ENCODE assay signal across 8 mouse cellular contexts in genomic region chr6:128010135-128010971, GRCm38 (mm10).
DNase-seq lines count a peak whose midpoint lies in the region; ATAC-seq and TF ChIP-seq lines count a peak whose summit lies in the region.

No protein-coding gene starts in this region.

- no peak for DNase-seq in heart, adult 2 months
- DNase-seq in cerebellum, postnatal 25 days = peak; percentile 69 to 72
- peak; percentile 76 for DNase-seq in embryonic facial prominence, embryonic 14.5 days (ENCODE audit: low spot score)
- DNase-seq in limb, embryonic 11.5 days (ENCODE audit: low spot score) = peak; percentile 68
- no peak for DNase-seq in liver, embryonic 11.5 days (ENCODE audit: low spot score)
- DNase-seq in spleen, postnatal 36 days (ENCODE audit: low spot score in 2 of 2) = no peak
- DNase-seq in kidney, adult 8-10 months = no peak

- intact Hi-C loops in heart, adult 2 months (cut with DNase I) = no loop called here

- TF ChIP-seq CTCF in heart, adult 2 months (IDR thresholded peaks at IDR 0.05) = no peak

- H3K27ac ChIP-seq in heart, embryonic 15.5 days = peak overlapping the region; percentile 29; the same call in 1 of the 2 replicates
- no peak overlapping the region for H3K27ac ChIP-seq in heart, adult 2 months
- peak overlapping the region; percentile 64 for H3K27ac ChIP-seq in embryonic facial prominence, embryonic 14.5 days (replicated peaks; ENCODE audit: low read depth, low read length)
- peak overlapping the region; percentile 86 for H3K27ac ChIP-seq in limb, embryonic 11.5 days (replicated peaks; ENCODE audit: low read depth, low read length)
- H3K27ac ChIP-seq in liver, embryonic 11.5 days (ENCODE audit: low read depth, low read length) = no peak overlapping the region

- no peaks in the 10 kb centered on the region for H3K9me3 ChIP-seq in heart, embryonic 15.5 days (replicated peaks)
- H3K9me3 ChIP-seq in embryonic facial prominence, embryonic 14.5 days (ENCODE audit: control insufficient read depth, low read length) = no peaks in the 10 kb centered on the region
- no peaks in the 10 kb centered on the region for H3K9me3 ChIP-seq in limb, embryonic 11.5 days (ENCODE audit: control insufficient read depth, low read length)
- no peaks in the 10 kb centered on the region for H3K9me3 ChIP-seq in liver, embryonic 11.5 days (ENCODE audit: control insufficient read depth, low read length)

- TF ChIP-seq POLR2A in heart, adult 2 months (IDR thresholded peaks at IDR 0.05; ENCODE audit: insufficient read depth, low read depth, low read length) = no peak

- H3K36me3 ChIP-seq in heart, embryonic 15.5 days = no peaks in the 10 kb centered on the region
- no peaks in the 10 kb centered on the region for H3K36me3 ChIP-seq in heart, adult 2 months (ENCODE audit: control insufficient read depth, insufficient read depth, low read length)
- H3K36me3 ChIP-seq in embryonic facial prominence, embryonic 14.5 days (ENCODE audit: control insufficient read depth, insufficient read depth, low read length) = no peaks in the 10 kb centered on the region
- no peaks in the 10 kb centered on the region for H3K36me3 ChIP-seq in limb, embryonic 11.5 days (ENCODE audit: control insufficient read depth, insufficient read depth, low read length)
- H3K36me3 ChIP-seq in liver, embryonic 11.5 days (ENCODE audit: control insufficient read depth, insufficient read depth, low read length) = no peaks in the 10 kb centered on the region

- no peaks in the 10 kb centered on the region; the same call in 1 of the 2 replicates for H3K79me2 ChIP-seq in heart, adult 2 months (replicated peaks; ENCODE audit: control insufficient read depth, insufficient read depth, low read length)

- 0 out of 2 replicates have a peak overlapping the region, but pooled peaks have one; percentile 23 for H3K9ac ChIP-seq in heart, embryonic 15.5 days
- H3K9ac ChIP-seq in heart, adult 2 months (ENCODE audit: low read depth, low read length) = no peak overlapping the region
- H3K9ac ChIP-seq in embryonic facial prominence, embryonic 14.5 days (ENCODE audit: low read depth, low read length) = no peak overlapping the region
- H3K9ac ChIP-seq in limb, embryonic 11.5 days (ENCODE audit: low read length) = no peak overlapping the region
- no peak overlapping the region for H3K9ac ChIP-seq in liver, embryonic 11.5 days (ENCODE audit: low read depth, low read length)

- H3K4me2 ChIP-seq in heart, embryonic 15.5 days = no peak overlapping the region
- no peak overlapping the region for H3K4me2 ChIP-seq in embryonic facial prominence, embryonic 14.5 days (ENCODE audit: low read depth, low read length)
- no peak overlapping the region for H3K4me2 ChIP-seq in limb, embryonic 11.5 days (ENCODE audit: low read depth, severe bottlenecking)
- no peak overlapping the region for H3K4me2 ChIP-seq in liver, embryonic 11.5 days

- ATAC-seq in heart, embryonic 15.5 days (replicated peaks; ENCODE audit: insufficient number of reproducible peaks, insufficient read depth, low FRiP score, low read depth) = no peak
- ATAC-seq in embryonic facial prominence, embryonic 14.5 days (ENCODE audit: low read depth) = peak; percentile 46; the same call in 1 of the 2 replicates
- peak; percentile 71 for ATAC-seq in limb, embryonic 11.5 days (ENCODE audit: insufficient number of reproducible peaks, low FRiP score, low TSS enrichment, low read depth)
- ATAC-seq in liver, embryonic 11.5 days (replicated peaks; ENCODE audit: low FRiP score) = no peak

- WGBS in heart, embryonic 15.5 days = 74% methylated on average over 11 of the region's 11 CpGs
- 86% methylated on average over 11 of the region's 11 CpGs for WGBS in heart, adult 2 months
- 45% methylated on average over 11 of the region's 11 CpGs for WGBS in embryonic facial prominence, embryonic 14.5 days
- 24% methylated on average over 11 of the region's 11 CpGs for WGBS in limb, embryonic 11.5 days
- 78% methylated on average over 11 of the region's 11 CpGs for WGBS in liver, embryonic 11.5 days

- no peak for TF ChIP-seq EP300 in heart, adult 2 months (IDR thresholded peaks at IDR 0.05; ENCODE audit: insufficient read depth, low read depth, low read length)

- H3K27me3 ChIP-seq in heart, embryonic 15.5 days = no peaks in the 10 kb centered on the region
- no peaks in the 10 kb centered on the region for H3K27me3 ChIP-seq in heart, adult 2 months (ENCODE audit: control insufficient read depth, insufficient read depth, low read length)
- no peaks in the 10 kb centered on the region for H3K27me3 ChIP-seq in embryonic facial prominence, embryonic 14.5 days (replicated peaks; ENCODE audit: control insufficient read depth, insufficient read depth, low read length)
- no peaks in the 10 kb centered on the region for H3K27me3 ChIP-seq in limb, embryonic 11.5 days (ENCODE audit: control insufficient read depth, insufficient read depth, low read length)
- H3K27me3 ChIP-seq in liver, embryonic 11.5 days (replicated peaks; ENCODE audit: control insufficient read depth, insufficient read depth, low read length) = no peaks in the 10 kb centered on the region

- H3K4me1 ChIP-seq in heart, embryonic 15.5 days (replicated peaks) = peaks cover 85% of the 10 kb centered on the region
- H3K4me1 ChIP-seq in heart, adult 2 months (ENCODE audit: control insufficient read depth, insufficient read depth, low read length) = peaks cover 24% of the 10 kb centered on the region
- peaks cover 55% of the 10 kb centered on the region for H3K4me1 ChIP-seq in embryonic facial prominence, embryonic 14.5 days (ENCODE audit: control insufficient read depth, insufficient read depth, low read length)
- H3K4me1 ChIP-seq in limb, embryonic 11.5 days (ENCODE audit: control insufficient read depth, insufficient read depth, low read length) = peaks cover 47% of the 10 kb centered on the region
- peaks cover 3% of the 10 kb centered on the region; the same call in 1 of the 2 replicates for H3K4me1 ChIP-seq in liver, embryonic 11.5 days (replicated peaks; ENCODE audit: control insufficient read depth, insufficient read depth, low read length)

- no peak overlapping the region for H3K4me3 ChIP-seq in heart, embryonic 15.5 days
- no peak overlapping the region for H3K4me3 ChIP-seq in heart, adult 2 months
- no peak overlapping the region for H3K4me3 ChIP-seq in embryonic facial prominence, embryonic 14.5 days (ENCODE audit: low read depth, low read length)
- no peak overlapping the region for H3K4me3 ChIP-seq in limb, embryonic 11.5 days (ENCODE audit: low read depth, low read length)
- H3K4me3 ChIP-seq in liver, embryonic 11.5 days (ENCODE audit: low read depth, low read length) = no peak overlapping the region

Comparison
In these comparisons a context has a peak if more than half of its experiments do, and no peak if none do; other contexts are left out.
1. H3K27ac ChIP-seq: peak in heart, embryonic 15.5 days (single experiment), embryonic facial prominence, embryonic 14.5 days (single experiment) and limb, embryonic 11.5 days (single experiment); none in heart, adult 2 months (single experiment) and liver, embryonic 11.5 days (single experiment).
2. ATAC-seq: peak in embryonic facial prominence, embryonic 14.5 days (single experiment) and limb, embryonic 11.5 days (single experiment); none in heart, embryonic 15.5 days (single experiment) and liver, embryonic 11.5 days (single experiment).
3. DNase-seq: peak in cerebellum, postnatal 25 days (2 of 2), embryonic facial prominence, embryonic 14.5 days (single experiment) and limb, embryonic 11.5 days (single experiment); none in heart, adult 2 months (0 of 2), liver, embryonic 11.5 days (single experiment), spleen, postnatal 36 days (0 of 2) and kidney, adult 8-10 months (0 of 2).